Mouse (Mus musculus) layer of hippocampus, adult 18-20 months (tissue): ENCODE data around the gene Rfx4. TPM values are rescaled to one million over a fixed set of nuclear protein-coding genes. Genes with fewer than 3 reads are reported as not detected.
A peak's percentile ranks its signal among the peaks of the same experiment; 100 is the strongest.

ENCODE experiments used
- DNase-seq, 2 experiments: peaks; one replicate each; pipeline ENCODE4 v3.0.0; 2022; ENCODE audit warnings: low spot score in 2 of 2
- total RNA-seq, 2 experiments: library from RNA; stranded (reverse); gene quantifications; 2 replicates each; pipeline ENCODE4 v1.2.3; 2021

Rfx4 gene
- total RNA-seq, 2 experiments from 2014 or later = 9.2 to 12.6 TPM

GRCm38 (mm10) chr10:84811171-84811912 lies 55.5 kb downstream of the Rfx4 start:
- no peak for DNase-seq

GRCm38 (mm10) chr10:84811913-84812295 lies 56.0 kb downstream of the Rfx4 start:
- DNase-seq = no peak

- no peak for DNase-seq
Observed at GRCm38 (mm10) chr10:84815676-84816436, 60.0 kb downstream of the Rfx4 start.

GRCm38 (mm10) chr10:84817086-84817869 lies 61.4 kb downstream of the Rfx4 start:
- no peak for DNase-seq

- DNase-seq = peak; percentile 25 to 39
Observed at GRCm38 (mm10) chr10:84819669-84820068, 63.8 kb downstream of the Rfx4 start.

- no peak for DNase-seq
Observed at GRCm38 (mm10) chr10:84820230-84820629, 64.4 kb downstream of the Rfx4 start.

- no peak for DNase-seq
Observed at GRCm38 (mm10) chr10:84822741-84823151, 66.9 kb downstream of the Rfx4 start.

GRCm38 (mm10) chr10:84823621-84824020 lies 67.8 kb downstream of the Rfx4 start:
- no peak for DNase-seq

- no peak for DNase-seq
Observed at GRCm38 (mm10) chr10:84829009-84829408, 73.1 kb downstream of the Rfx4 start.

- no peak for DNase-seq
Observed at GRCm38 (mm10) chr10:84835596-84835995, 79.7 kb downstream of the Rfx4 start.

GRCm38 (mm10) chr10:84836104-84836503 lies 80.2 kb downstream of the Rfx4 start:
- peak in 1 of 2 experiments; percentile 35 for DNase-seq

GRCm38 (mm10) chr10:84837355-84837754 lies 81.5 kb downstream of the Rfx4 start:
- DNase-seq = no peak

- no peak for DNase-seq
Observed at GRCm38 (mm10) chr10:84838850-84839473, 83.1 kb downstream of the Rfx4 start.

GRCm38 (mm10) chr10:84846638-84847037 lies 90.8 kb downstream of the Rfx4 start:
- DNase-seq = no peak

GRCm38 (mm10) chr10:84851981-84852979 lies 96.4 kb downstream of the Rfx4 start:
- DNase-seq = peak; percentile 44 to 81

- DNase-seq = no peak
Observed at GRCm38 (mm10) chr10:84854059-84854458, 98.2 kb downstream of the Rfx4 start.

GRCm38 (mm10) chr10:84855466-84855865 lies 99.6 kb downstream of the Rfx4 start:
- DNase-seq = no peak

GRCm38 (mm10) chr10:84858371-84858770 lies 102.5 kb downstream of the Rfx4 start:
- DNase-seq = no peak

GRCm38 (mm10) chr10:84858806-84859496 lies 103.1 kb downstream of the Rfx4 start:
- DNase-seq = no peak
